Mouse (Mus musculus) stomach, embryonic 14.5 days (tissue): ENCODE measurements around the gene Mchr1. TPM values are rescaled to one million over a fixed set of nuclear protein-coding genes. Genes with fewer than 3 reads are reported as not detected.

ENCODE experiments used
- ATAC-seq: fragments of 200-750 bp; cut with Nextera tagmentation; 2 replicates; pipeline ENCODE4 v1.8.0; 2017; ENCODE audit warnings: low read depth, moderate TSS enrichment; ENCODE audit not compliant: insufficient number of reproducible peaks, insufficient read depth, low FRiP score
- H3K27ac ChIP-seq: fragments of 300-500 bp; sonication (generic); 2 replicates; pipeline ENCODE4 v1.5.1; 2014; ENCODE audit warnings: mild to moderate bottlenecking, low read length, moderate library complexity, mixed read lengths
- H3K27me3 ChIP-seq: fragments of 300-500 bp; sonication (generic); 2 replicates; pipeline ENCODE4 v1.6.1; 2014; ENCODE audit warnings: low read length, control low read depth, mixed read lengths; ENCODE audit not compliant: control insufficient read depth, insufficient read depth
- H3K36me3 ChIP-seq: fragments of 300-500 bp; sonication (generic); 2 replicates; pipeline ENCODE4 v1.6.1; 2014; ENCODE audit warnings: mild to moderate bottlenecking, control low read depth, low read length, moderate library complexity, mixed read lengths; ENCODE audit not compliant: control insufficient read depth, insufficient read depth
- H3K4me1 ChIP-seq: fragments of 300-500 bp; sonication (generic); 2 replicates; pipeline ENCODE4 v1.6.1; 2014; ENCODE audit warnings: low read length, control low read depth, mixed read lengths; ENCODE audit not compliant: control insufficient read depth, insufficient read depth
- H3K4me2 ChIP-seq: fragments of 300-500 bp; sonication (generic); replicated peaks from 2 replicates; pipeline ENCODE4 v1.6.1; 2014; ENCODE audit warnings: low read depth, low read length, control low read depth
- H3K4me3 ChIP-seq: fragments of 300-500 bp; sonication (generic); 2 replicates; pipeline ENCODE4 v1.5.1; 2014; ENCODE audit warnings: low read depth, low read length, control low read depth
- H3K9ac ChIP-seq: fragments of 300-500 bp; sonication (generic); replicated peaks from 2 replicates; pipeline ENCODE4 v1.6.1; 2014; ENCODE audit warnings: low read depth, mild to moderate bottlenecking, control low read depth, low read length, moderate library complexity, mixed read lengths
- H3K9me3 ChIP-seq: fragments of 300-500 bp; sonication (generic); 2 replicates; pipeline ENCODE4 v1.6.1; 2016; ENCODE audit warnings: low read depth, low read length, control low read depth; ENCODE audit not compliant: control insufficient read depth
- WGBS: fragments of 180-500 bp; shearing (Covaris S2); extraction: QIAGEN DNeasy Blood & Tissue Kit; methylation state at CpG from one replicate; pipeline ENCODE4 v1.1.7; 2014; 5-methylcytosine and 5-hydroxymethylcytosine counted together
- polyA plus RNA-seq: library from polyadenylated mRNA; unstranded; fragments of >200 nt; fragmentation: Nextera tagmentation; extraction: Ambion mirVana; gene quantifications from 2 replicates; pipeline ENCODE4 v1.2.1, GENCODE M21; 2014

Gene Mchr1
- polyA plus RNA-seq, 1 experiment from 2014 or later: 0.26 TPM

DNA sequence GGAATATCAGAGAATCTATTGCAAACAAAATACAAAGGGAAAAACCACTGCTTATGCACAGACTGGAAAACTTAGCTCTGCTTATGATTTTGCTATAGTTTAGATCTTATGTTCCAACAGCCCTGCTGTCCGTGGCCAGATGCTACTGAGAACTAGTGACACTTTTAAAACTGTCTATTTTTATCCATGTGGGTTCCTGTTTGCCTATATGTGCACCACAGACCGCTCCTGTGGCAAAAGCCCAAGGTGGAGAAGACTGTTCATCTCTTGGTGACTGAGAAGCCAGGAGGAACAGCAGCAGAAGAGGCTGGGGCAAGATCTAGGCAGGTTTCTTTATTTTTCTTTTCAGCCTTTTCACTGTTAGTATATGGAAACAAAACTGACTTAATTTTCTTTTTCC is 32.1 kb downstream of the Mchr1 start:
- H3K4me3 ChIP-seq: no peak overlapping the region
- no peaks in the 10 kb centered on the region for H3K9me3 ChIP-seq
- no peaks in the 10 kb centered on the region for H3K36me3 ChIP-seq
- no peaks in the 10 kb centered on the region for H3K27me3 ChIP-seq
- 83% methylated on average over 2 of the region's 2 CpGs for WGBS
- no peaks in the 10 kb centered on the region for H3K4me1 ChIP-seq
- H3K27ac ChIP-seq: no peak overlapping the region
- no peak for ATAC-seq
- no peak overlapping the region for H3K4me2 ChIP-seq
- H3K9ac ChIP-seq: no peak overlapping the region

DNA sequence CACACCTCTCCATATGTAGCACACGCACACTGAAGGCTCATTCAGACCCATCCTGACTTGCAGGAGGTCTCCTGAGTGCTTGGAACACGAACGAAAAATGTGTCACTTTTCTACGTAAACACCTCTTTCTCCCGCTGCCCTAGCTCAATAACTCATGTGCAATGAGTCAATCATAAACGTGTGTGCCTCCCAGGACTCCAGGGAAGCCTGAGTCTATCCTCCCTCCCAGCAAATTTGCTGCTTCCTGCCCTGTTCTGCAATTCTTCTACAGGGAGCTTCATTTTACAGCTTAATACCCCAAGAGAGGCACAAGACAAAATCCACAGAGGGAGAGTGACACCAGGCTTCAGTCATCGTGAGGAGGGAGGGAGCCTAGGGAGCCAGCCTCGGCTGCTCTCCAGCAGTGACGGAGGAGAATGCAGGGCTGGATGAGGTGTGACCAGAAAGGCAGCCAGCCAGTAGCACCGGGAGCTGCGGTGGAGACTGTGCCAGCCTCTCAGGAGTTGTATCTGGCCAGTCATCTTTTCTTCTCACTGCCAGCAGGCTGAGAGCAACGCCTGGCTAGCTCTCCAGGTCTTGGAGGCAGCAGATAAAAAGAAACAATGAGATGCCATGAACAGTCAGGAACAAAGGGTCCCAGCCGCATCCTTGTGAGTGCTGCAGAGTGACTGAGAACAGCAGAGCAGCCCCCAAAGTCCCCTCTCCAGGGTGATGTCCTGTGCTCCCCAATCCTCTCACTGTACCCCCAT is 37.2 kb downstream of the Mchr1 start:
- H3K27me3 ChIP-seq: no peaks in the 10 kb centered on the region
- H3K36me3 ChIP-seq: no peaks in the 10 kb centered on the region
- no peaks in the 10 kb centered on the region for H3K9me3 ChIP-seq
- H3K9ac ChIP-seq: no peak overlapping the region
- H3K4me3 ChIP-seq: no peak overlapping the region
- 0 out of 2 replicates have a peak, but pooled peaks cover 2% of the 10 kb centered on the region for H3K4me1 ChIP-seq
- no peak overlapping the region for H3K4me2 ChIP-seq
- H3K27ac ChIP-seq: no peak overlapping the region
- ATAC-seq: no peak
- WGBS: 14% methylated on average over 13 of the region's 13 CpGs

DNA sequence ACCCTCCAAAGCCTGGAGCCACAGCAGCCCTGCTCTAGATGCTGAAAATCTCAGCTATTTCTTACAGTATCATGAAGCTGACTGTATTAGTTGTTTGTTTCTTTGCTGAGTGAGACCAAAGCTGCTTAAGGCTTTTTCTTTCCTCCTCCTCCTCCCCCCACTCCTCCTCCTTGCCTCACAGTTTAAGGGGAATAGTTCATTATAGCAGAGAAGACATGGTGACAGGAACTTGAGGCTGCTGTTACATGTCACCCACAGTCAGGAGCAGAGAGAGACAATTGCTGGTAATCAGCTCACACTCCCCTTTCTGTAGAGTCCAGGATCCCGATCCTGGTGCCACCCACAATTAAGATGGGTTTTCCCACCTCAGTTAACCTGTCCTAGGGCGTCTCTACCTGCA is 38.1 kb downstream of the Mchr1 start:
- no peak overlapping the region for H3K9ac ChIP-seq
- no peaks in the 10 kb centered on the region for H3K36me3 ChIP-seq
- H3K4me2 ChIP-seq: no peak overlapping the region
- H3K4me3 ChIP-seq: no peak overlapping the region
- ATAC-seq: no peak
- H3K27me3 ChIP-seq: no peaks in the 10 kb centered on the region
- no peaks in the 10 kb centered on the region for H3K9me3 ChIP-seq
- 0 out of 2 replicates have a peak, but pooled peaks cover 7% of the 10 kb centered on the region for H3K4me1 ChIP-seq
- 73% methylated on average over 2 of the region's 2 CpGs for WGBS
- H3K27ac ChIP-seq: no peak overlapping the region

DNA sequence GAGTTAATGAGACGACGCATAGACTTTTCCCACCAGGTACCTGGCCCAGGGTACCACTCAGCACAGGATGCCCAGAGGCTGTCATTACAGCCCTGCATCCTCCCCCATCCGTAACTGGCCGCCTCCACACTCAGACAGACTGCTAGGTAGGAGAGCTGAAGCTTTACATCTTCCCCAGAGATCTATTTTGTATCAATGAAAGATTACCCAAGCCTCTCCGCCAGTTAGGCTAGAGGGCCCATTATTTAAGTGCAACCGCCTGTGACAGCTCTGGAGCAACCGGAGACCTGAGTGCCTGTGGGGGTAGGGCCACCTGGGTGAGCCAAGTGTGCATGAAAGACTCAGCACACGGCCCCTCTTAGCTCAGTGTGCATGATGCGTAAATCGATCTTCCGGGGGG is 42.6 kb downstream of the Mchr1 start:
- Histone ChIP-seq H3K27me3 (no peaks in the 10 kb centered on the region), H3K4me2 (no peak overlapping the region), H3K4me3 (no peak overlapping the region), H3K27ac (no peak overlapping the region), H3K4me1 (0 out of 2 replicates have a peak, but pooled peaks cover 7% of the 10 kb centered on the region), H3K9me3 (no peaks in the 10 kb centered on the region), H3K36me3 (no peaks in the 10 kb centered on the region), H3K9ac (no peak overlapping the region)
- no peak for ATAC-seq
- 13% methylated on average over 11 of the region's 11 CpGs for WGBS

DNA sequence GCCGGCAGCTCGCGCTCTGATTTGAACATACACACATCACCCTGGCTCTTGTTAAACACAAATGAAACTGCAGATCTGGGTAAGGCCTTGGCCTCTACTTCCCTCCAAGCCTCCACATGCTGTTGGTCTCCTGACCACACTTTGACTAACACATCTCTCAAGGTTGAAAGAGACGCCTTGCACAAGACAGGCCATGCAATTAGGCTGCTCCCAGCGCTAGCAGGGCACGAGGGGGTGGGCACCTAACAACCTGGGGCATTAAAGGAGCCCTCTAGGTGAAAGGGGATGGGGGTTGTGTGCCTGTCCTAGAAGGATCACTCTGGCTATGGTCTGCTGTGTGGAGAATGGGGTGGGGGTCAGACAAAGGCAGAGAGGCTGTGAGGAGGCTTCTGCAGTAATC is 43.4 kb downstream of the Mchr1 start:
- no peak for ATAC-seq
- H3K36me3 ChIP-seq: no peaks in the 10 kb centered on the region
- H3K4me2 ChIP-seq: no peak overlapping the region
- H3K9me3 ChIP-seq: no peaks in the 10 kb centered on the region
- 0 out of 2 replicates have a peak, but pooled peaks cover 7% of the 10 kb centered on the region for H3K4me1 ChIP-seq
- no peak overlapping the region for H3K4me3 ChIP-seq
- WGBS: 81% methylated on average over 6 of the region's 6 CpGs
- no peaks in the 10 kb centered on the region for H3K27me3 ChIP-seq
- H3K27ac ChIP-seq: no peak overlapping the region
- H3K9ac ChIP-seq: no peak overlapping the region

DNA sequence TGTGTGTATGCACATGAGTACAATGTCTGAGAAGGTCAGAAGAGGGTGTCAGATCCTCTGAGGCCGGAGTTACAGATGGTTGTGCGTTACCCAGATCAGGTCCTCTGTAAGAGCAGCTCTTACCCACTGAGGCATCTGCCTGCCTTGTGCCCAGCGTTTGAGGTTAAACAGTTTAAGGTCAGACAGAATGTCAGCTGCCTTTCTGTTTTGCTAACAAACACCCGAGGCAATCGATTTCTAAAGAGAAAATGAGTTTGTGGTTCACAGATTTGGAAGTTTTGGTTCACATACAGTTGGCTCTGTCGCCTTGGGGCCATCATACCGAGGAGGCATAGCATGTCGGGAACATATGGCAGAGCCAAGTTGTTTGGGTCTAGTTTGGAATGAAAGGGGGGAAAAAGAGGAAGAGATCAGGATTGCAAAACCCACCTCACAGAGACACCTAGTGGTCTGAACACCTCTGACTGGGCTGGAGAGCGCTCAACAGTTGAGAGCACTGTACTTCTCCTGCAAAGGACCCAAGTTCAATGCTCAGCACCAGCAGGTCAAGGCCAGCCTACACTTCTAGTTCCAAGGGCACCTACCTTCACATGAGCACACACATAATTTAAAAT is 48.9 kb downstream of the Mchr1 start:
- H3K27me3 ChIP-seq: no peaks in the 10 kb centered on the region
- H3K36me3 ChIP-seq: no peaks in the 10 kb centered on the region
- H3K4me2 ChIP-seq: no peak overlapping the region
- WGBS: 73% methylated on average over 9 of the region's 9 CpGs
- H3K4me1 ChIP-seq: no peaks in the 10 kb centered on the region
- no peak overlapping the region for H3K9ac ChIP-seq
- no peak for ATAC-seq
- H3K9me3 ChIP-seq: no peaks in the 10 kb centered on the region
- no peak overlapping the region for H3K27ac ChIP-seq
- H3K4me3 ChIP-seq: no peak overlapping the region

Other genes starting within 250 kb of the Mchr1 start
- gene Mrtfa, start 44.7 kb upstream of the Mchr1 start, polyA plus RNA-seq: 36.1 and 39.3 TPM in 2 replicates
- 110 and 114 TPM in 2 replicates for gene Slc25a17, start 125.3 kb downstream of the Mchr1 start, polyA plus RNA-seq
- 153 and 154 TPM in 2 replicates for gene St13, start 164.6 kb downstream of the Mchr1 start, polyA plus RNA-seq
- gene Xpnpep3, start 164.6 kb downstream of the Mchr1 start, polyA plus RNA-seq: 7.8 and 9.0 TPM in 2 replicates
- 1.5 and 2.3 TPM in 2 replicates for gene Dnajb7, start 172.8 kb downstream of the Mchr1 start, polyA plus RNA-seq
- 523 and 527 TPM in 2 replicates for gene Rbx1, start 230.8 kb downstream of the Mchr1 start, polyA plus RNA-seq